In genomic region chr10:80052374-80052764, GRCm38 (mm10) we compare ENCODE assay signal across 10 mouse cellular contexts. TPM values are rescaled to one million over a fixed set of nuclear protein-coding genes. Genes with fewer than 3 reads are reported as not detected.
DNase-seq lines count a peak whose midpoint lies in the region; ATAC-seq and TF ChIP-seq lines count a peak whose summit lies in the region.
"Had no signal": no experiment of that assay in that cellular context is flagged by ENCODE, and none has a peak within 500 bp of the region (broad histone marks: within the 10 kb centered on the region; RNA-seq: fewer than 3 reads in every experiment).

No protein-coding gene starts in this region.

- TF ChIP-seq EP300 in liver, postnatal 0 days (IDR thresholded peaks at IDR 0.05; ENCODE audit: low read depth) = no peak

- ATAC-seq in lung, embryonic 15.5 days (ENCODE audit: borderline replicate concordance, extremely low read depth, low FRiP score, low TSS enrichment) = no peak
- no peak for ATAC-seq in embryonic facial prominence, embryonic 12.5 days (ENCODE audit: insufficient number of reproducible peaks, insufficient read depth, low FRiP score, low TSS enrichment)
- no peak for ATAC-seq in liver, postnatal 0 days
- ATAC-seq in granulocyte monocyte progenitor cell, adult 5-6 weeks (replicated peaks; ENCODE audit: poor library complexity, severe bottlenecking) = no peak

- no peak for DNase-seq in heart, embryonic 10.5 days (ENCODE audit: low spot score)
- DNase-seq in heart, postnatal 36 days = no peak
- DNase-seq in lung, adult 2 months = no peak
- no peak for DNase-seq in liver, postnatal 0 days
- DNase-seq in adrenal gland, postnatal 14 days = no peak
- DNase-seq: cerebellum, postnatal 25 days; layer of hippocampus, postnatal 36 days had no signal

- TF ChIP-seq CTCF in lung, adult 2 months (IDR thresholded peaks at IDR 0.05; ENCODE audit: insufficient read depth, low read length) = no peak
- no peak for TF ChIP-seq CTCF in liver, postnatal 0 days (IDR thresholded peaks at IDR 0.05; ENCODE audit: low read depth)

- peaks cover 20% of the 10 kb centered on the region for H3K36me3 ChIP-seq in heart, embryonic 10.5 days
- H3K36me3 ChIP-seq in lung, embryonic 15.5 days = peaks cover 19% of the 10 kb centered on the region
- H3K36me3 ChIP-seq in embryonic facial prominence, embryonic 12.5 days = peaks cover 18% of the 10 kb centered on the region
- peaks cover 19% of the 10 kb centered on the region for H3K36me3 ChIP-seq in liver, postnatal 0 days (replicated peaks; ENCODE audit: insufficient read depth, low read length)

- WGBS in heart, embryonic 10.5 days = 78% methylated on average over 5 of the region's 5 CpGs
- 79% methylated on average over 5 of the region's 5 CpGs for WGBS in lung, embryonic 15.5 days
- 71% methylated on average over 5 of the region's 5 CpGs for WGBS in lung, adult 2 months
- WGBS in embryonic facial prominence, embryonic 12.5 days = 84% methylated on average over 5 of the region's 5 CpGs
- WGBS in liver, postnatal 0 days (ENCODE audit: insufficient replicate concordance) = 74% methylated on average over 5 of the region's 5 CpGs

- no peak for TF ChIP-seq POLR2A in lung, adult 2 months (IDR thresholded peaks at IDR 0.05; ENCODE audit: borderline replicate concordance, extremely low read depth, low read depth, low read length)

- H3K4me3 ChIP-seq in heart, embryonic 10.5 days = peak overlapping the region; percentile 92
- no peak overlapping the region for H3K4me3 ChIP-seq in lung, embryonic 15.5 days
- H3K4me3 ChIP-seq in lung, adult 2 months (replicated peaks; ENCODE audit: extremely low read depth, low read depth, low read length) = no peak overlapping the region
- H3K4me3 ChIP-seq in embryonic facial prominence, embryonic 12.5 days = no peak overlapping the region
- H3K4me3 ChIP-seq in liver, postnatal 0 days (ENCODE audit: low read depth, low read length) = no peak overlapping the region

- H3K9me3 ChIP-seq in heart, embryonic 10.5 days = no peaks in the 10 kb centered on the region
- H3K9me3 ChIP-seq in lung, embryonic 15.5 days = no peaks in the 10 kb centered on the region
- H3K9me3 ChIP-seq in embryonic facial prominence, embryonic 12.5 days = no peaks in the 10 kb centered on the region
- H3K9me3 ChIP-seq in liver, postnatal 0 days (ENCODE audit: low read length) = no peaks in the 10 kb centered on the region

- H3K9ac ChIP-seq in lung, embryonic 15.5 days = peak overlapping the region; percentile 6; the same call in 1 of the 2 replicates
- H3K9ac ChIP-seq in embryonic facial prominence, embryonic 12.5 days = no peak overlapping the region
- H3K9ac ChIP-seq in liver, postnatal 0 days (replicated peaks) = peak overlapping the region; percentile 2

- intact Hi-C loops in heart, postnatal 36 days (cut with DNase I) = no loop called here

- H3K27me3 ChIP-seq in heart, embryonic 10.5 days (ENCODE audit: insufficient read depth, poor library complexity, severe bottlenecking) = no peaks in the 10 kb centered on the region
- no peaks in the 10 kb centered on the region for H3K27me3 ChIP-seq in lung, embryonic 15.5 days
- no peaks in the 10 kb centered on the region for H3K27me3 ChIP-seq in embryonic facial prominence, embryonic 12.5 days
- no peaks in the 10 kb centered on the region for H3K27me3 ChIP-seq in liver, postnatal 0 days (ENCODE audit: insufficient read depth, low read length)

- no peak overlapping the region for H3K4me2 ChIP-seq in lung, embryonic 15.5 days
- H3K4me2 ChIP-seq in embryonic facial prominence, embryonic 12.5 days (replicated peaks) = no peak overlapping the region
- H3K4me2 ChIP-seq in liver, postnatal 0 days (ENCODE audit: low read depth, low read length) = peak overlapping the region; percentile 58

- H3K4me1 ChIP-seq in heart, embryonic 10.5 days = peaks cover 69% of the 10 kb centered on the region
- peaks cover 49% of the 10 kb centered on the region for H3K4me1 ChIP-seq in lung, embryonic 15.5 days
- H3K4me1 ChIP-seq in lung, adult 2 months (ENCODE audit: control insufficient read depth, insufficient read depth, low read length) = peaks cover 34% of the 10 kb centered on the region
- H3K4me1 ChIP-seq in embryonic facial prominence, embryonic 12.5 days = peaks cover 28% of the 10 kb centered on the region
- peaks cover 51% of the 10 kb centered on the region for H3K4me1 ChIP-seq in liver, postnatal 0 days (ENCODE audit: insufficient read depth)

- H3K27ac ChIP-seq in heart, embryonic 10.5 days = peak overlapping the region; percentile 99
- peak overlapping the region; percentile 62 for H3K27ac ChIP-seq in lung, embryonic 15.5 days
- peak overlapping the region; percentile 55; the same call in 1 of the 2 replicates for H3K27ac ChIP-seq in embryonic facial prominence, embryonic 12.5 days
- H3K27ac ChIP-seq in liver, postnatal 0 days (ENCODE audit: low read depth) = peak overlapping the region; percentile 93

RNA-seq across cellular contexts. Expression of gene Gpx4, which starts 5.4 kb away (rescaled TPM):
- polyA plus RNA-seq in heart, embryonic 10.5 days (2016; fragmentation: Nextera tagmentation; extraction: Ambion mirVana) = 767 and 797 TPM in 2 replicates
- 100 to 1,000 TPM; 863 to 871 TPM for total RNA-seq in heart, postnatal 36 days (2021)
- polyA plus RNA-seq in lung, embryonic 15.5 days (2015; fragmentation: Nextera tagmentation; extraction: Ambion mirVana) = 523 and 535 TPM in 2 replicates
- 581 and 623 TPM in 2 replicates for polyA plus RNA-seq in lung, adult 2 months (2012; rRNA removed)
- 475 and 505 TPM in 2 replicates for polyA plus RNA-seq in embryonic facial prominence, embryonic 12.5 days (2016; fragmentation: Nextera tagmentation; extraction: Ambion mirVana)
- 537 and 560 TPM in 2 replicates for polyA plus RNA-seq in liver, postnatal 0 days (2015; fragmentation: Nextera tagmentation; extraction: Ambion mirVana)
- total RNA-seq in granulocyte monocyte progenitor cell, adult 5-6 weeks (2014; fragmentation: Nextera tagmentation) = 278 and 280 TPM in 2 replicates
- 397 and 420 TPM in 2 replicates for total RNA-seq in granulocyte monocyte progenitor cell, adult 5-6 weeks (2017)
- 1,329 and 1,354 TPM in 2 replicates for total RNA-seq in adrenal gland, postnatal 14 days (2021)

RNA-seq across cellular contexts. Expression of gene Polr2e, which starts 12.8 kb away (rescaled TPM):
- 181 and 233 TPM in 2 replicates for polyA plus RNA-seq in heart, embryonic 10.5 days (2016; fragmentation: Nextera tagmentation; extraction: Ambion mirVana)
- total RNA-seq in heart, postnatal 36 days (2021) = 10 to 100 TPM; 88.5 to 96.4 TPM
- 223 and 225 TPM in 2 replicates for polyA plus RNA-seq in lung, embryonic 15.5 days (2015; fragmentation: Nextera tagmentation; extraction: Ambion mirVana)
- polyA plus RNA-seq in lung, adult 2 months (2012; rRNA removed) = 199 and 208 TPM in 2 replicates
- polyA plus RNA-seq in embryonic facial prominence, embryonic 12.5 days (2016; fragmentation: Nextera tagmentation; extraction: Ambion mirVana) = 227 and 245 TPM in 2 replicates
- polyA plus RNA-seq in liver, postnatal 0 days (2015; fragmentation: Nextera tagmentation; extraction: Ambion mirVana) = 57.0 and 58.3 TPM in 2 replicates
- 96.6 and 105 TPM in 2 replicates for total RNA-seq in granulocyte monocyte progenitor cell, adult 5-6 weeks (2014; fragmentation: Nextera tagmentation)
- 79.7 and 86.7 TPM in 2 replicates for total RNA-seq in granulocyte monocyte progenitor cell, adult 5-6 weeks (2017)
- 98.8 and 108 TPM in 2 replicates for total RNA-seq in adrenal gland, postnatal 14 days (2021)

RNA-seq across cellular contexts. Expression of gene Arhgap45, which starts 35.9 kb away (rescaled TPM):
- 12.0 and 16.7 TPM in 2 replicates for polyA plus RNA-seq in heart, embryonic 10.5 days (2016; fragmentation: Nextera tagmentation; extraction: Ambion mirVana)
- 1 to 10 TPM; 4.1 to 5.9 TPM for total RNA-seq in heart, postnatal 36 days (2021)
- polyA plus RNA-seq in lung, embryonic 15.5 days (2015; fragmentation: Nextera tagmentation; extraction: Ambion mirVana) = 16.8 and 19.8 TPM in 2 replicates
- polyA plus RNA-seq in lung, adult 2 months (2012; rRNA removed) = 102 and 103 TPM in 2 replicates
- polyA plus RNA-seq in embryonic facial prominence, embryonic 12.5 days (2016; fragmentation: Nextera tagmentation; extraction: Ambion mirVana) = 7.1 and 8.1 TPM in 2 replicates
- polyA plus RNA-seq in liver, postnatal 0 days (2015; fragmentation: Nextera tagmentation; extraction: Ambion mirVana) = 12.1 and 14.2 TPM in 2 replicates
- total RNA-seq in granulocyte monocyte progenitor cell, adult 5-6 weeks (2014; fragmentation: Nextera tagmentation) = 109 and 133 TPM in 2 replicates
- 110 and 120 TPM in 2 replicates for total RNA-seq in granulocyte monocyte progenitor cell, adult 5-6 weeks (2017)
- total RNA-seq in adrenal gland, postnatal 14 days (2021) = 6.3 and 27.9 TPM in 2 replicates

RNA-seq across cellular contexts. Expression of gene Sbno2, which starts 53.0 kb away (rescaled TPM):
- 14.8 and 15.6 TPM in 2 replicates for polyA plus RNA-seq in heart, embryonic 10.5 days (2016; fragmentation: Nextera tagmentation; extraction: Ambion mirVana)
- total RNA-seq in heart, postnatal 36 days (2021) = 10 to 100 TPM; 11.2 to 12.2 TPM
- 15.5 and 16.6 TPM in 2 replicates for polyA plus RNA-seq in lung, embryonic 15.5 days (2015; fragmentation: Nextera tagmentation; extraction: Ambion mirVana)
- 83.7 and 85.8 TPM in 2 replicates for polyA plus RNA-seq in lung, adult 2 months (2012; rRNA removed)
- 15.2 and 16.1 TPM in 2 replicates for polyA plus RNA-seq in embryonic facial prominence, embryonic 12.5 days (2016; fragmentation: Nextera tagmentation; extraction: Ambion mirVana)
- 7.4 and 8.7 TPM in 2 replicates for polyA plus RNA-seq in liver, postnatal 0 days (2015; fragmentation: Nextera tagmentation; extraction: Ambion mirVana)
- total RNA-seq in granulocyte monocyte progenitor cell, adult 5-6 weeks (2014; fragmentation: Nextera tagmentation) = 42.4 and 43.6 TPM in 2 replicates
- 18.0 and 24.5 TPM in 2 replicates for total RNA-seq in granulocyte monocyte progenitor cell, adult 5-6 weeks (2017)
- total RNA-seq in adrenal gland, postnatal 14 days (2021) = 52.8 and 52.9 TPM in 2 replicates

RNA-seq across cellular contexts. Expression of gene Abca7, which starts 56.1 kb away (rescaled TPM):
- polyA plus RNA-seq in heart, embryonic 10.5 days (2016; fragmentation: Nextera tagmentation; extraction: Ambion mirVana) = 2.8 and 4.1 TPM in 2 replicates
- 1 to 10 TPM; 7.7 to 7.9 TPM for total RNA-seq in heart, postnatal 36 days (2021)
- 3.5 and 4.3 TPM in 2 replicates for polyA plus RNA-seq in lung, embryonic 15.5 days (2015; fragmentation: Nextera tagmentation; extraction: Ambion mirVana)
- polyA plus RNA-seq in lung, adult 2 months (2012; rRNA removed) = 31.4 and 38.2 TPM in 2 replicates
- polyA plus RNA-seq in embryonic facial prominence, embryonic 12.5 days (2016; fragmentation: Nextera tagmentation; extraction: Ambion mirVana) = 2.6 and 3.9 TPM in 2 replicates
- polyA plus RNA-seq in liver, postnatal 0 days (2015; fragmentation: Nextera tagmentation; extraction: Ambion mirVana) = 2.5 and 3.1 TPM in 2 replicates
- 23.0 and 28.8 TPM in 2 replicates for total RNA-seq in granulocyte monocyte progenitor cell, adult 5-6 weeks (2014; fragmentation: Nextera tagmentation)
- 14.7 and 16.0 TPM in 2 replicates for total RNA-seq in granulocyte monocyte progenitor cell, adult 5-6 weeks (2017)
- 18.7 and 20.7 TPM in 2 replicates for total RNA-seq in adrenal gland, postnatal 14 days (2021)
